Mouse (Mus musculus) CH12.LX (cell line): Measurements from ENCODE around the gene Gm5565. TPM values are rescaled to one million over a fixed set of nuclear protein-coding genes. Genes with fewer than 3 reads are reported as not detected.
"Not testable (repeated sequence)": the region's sequence is repeated elsewhere in the genome, so short reads cannot be mapped to it uniquely, and the experiment has no call there.

Experiments
- DNase-seq: peaks from one replicate; pipeline ENCODE4 v3.0.0-alpha.2; 2013; ENCODE audit errors: extremely low read depth
- H3K27ac ChIP-seq: 2 replicates; pipeline ENCODE4 v1.5.1; 2012; ENCODE audit warnings: low read depth, mild to moderate bottlenecking, control low read depth, moderate library complexity; ENCODE audit not compliant: insufficient read depth
- H3K27me3 ChIP-seq: replicated peaks from 2 replicates; pipeline ENCODE3; 2012; ENCODE audit warnings: inconsistent platforms
- H3K36me3 ChIP-seq, 2 experiments: replicated peaks in 1 of 2; 2 replicates each; pipeline versions ENCODE3 to v1.6.1; 2012; ENCODE audit warnings: inconsistent platforms in 1 of 2, low read length in 1 of 2, mild to moderate bottlenecking in 1 of 2, mixed read lengths in 1 of 2, moderate library complexity in 1 of 2; ENCODE audit not compliant: control insufficient read depth in 1 of 2, insufficient read depth in 1 of 2
- H3K4me1 ChIP-seq, 2 experiments: 2 replicates each; pipeline ENCODE4 v1.6.1; 2012; ENCODE audit warnings: inconsistent platforms in 1 of 2, moderate library complexity in 1 of 2; ENCODE audit not compliant: insufficient read depth in 2 of 2, control insufficient read depth in 1 of 2
- H3K4me2 ChIP-seq: 2 replicates; pipeline ENCODE4 v1.6.1; 2012; ENCODE audit warnings: low read depth, mild to moderate bottlenecking, control low read depth; ENCODE audit not compliant: poor library complexity, insufficient read depth, severe bottlenecking
- H3K4me3 ChIP-seq, 3 experiments: fragments of 150-350 bp in 1 of 3; sonication (generic) in 1 of 3; replicated peaks in 1 of 3; 2 replicates each; pipeline versions ENCODE3 to v1.5.1; 2011 to 2012; ENCODE audit warnings: low read depth in 2 of 3, low read length in 2 of 3, mild to moderate bottlenecking in 2 of 3, moderate library complexity in 2 of 3, control low read depth in 1 of 3, improper control_type of control experiment in 1 of 3, inconsistent platforms in 1 of 3, mixed read lengths in 1 of 3; ENCODE audit not compliant: poor library complexity in 1 of 3
- H3K79me2 ChIP-seq: replicated peaks from 2 replicates; pipeline ENCODE4 v1.6.1; 2012; ENCODE audit warnings: mild to moderate bottlenecking, moderate library complexity; ENCODE audit not compliant: control insufficient read depth, poor library complexity, insufficient read depth, severe bottlenecking; ENCODE audit errors: extremely low read depth
- H3K9ac ChIP-seq: 2 replicates; pipeline ENCODE4 v1.6.1; 2012; ENCODE audit warnings: low read depth, mild to moderate bottlenecking, control low read depth, moderate library complexity; ENCODE audit not compliant: insufficient read depth
- H3K9me3 ChIP-seq: replicated peaks from 2 replicates; pipeline ENCODE3; 2012; ENCODE audit warnings: low read length, inconsistent platforms, mixed read lengths
- CTCF ChIP-seq, 2 experiments: IDR thresholded peaks in 1 of 2; conservative IDR thresholded peaks in 1 of 2; 2 replicates each; pipeline ENCODE4 v1.5.1; 2011 to 2012; ENCODE audit warnings: low read depth in 2 of 2, low read length in 2 of 2, improper control_type of control experiment in 1 of 2, inconsistent platforms in 1 of 2, mild to moderate bottlenecking in 1 of 2, moderate library complexity in 1 of 2
- E2F4 ChIP-seq: IDR thresholded peaks from 2 replicates; pipeline ENCODE4 v1.6.1; 2011; ENCODE audit warnings: low read depth, low read length, improper control_type of control experiment; ENCODE audit not compliant: insufficient replicate concordance
- EP300 ChIP-seq: IDR thresholded peaks from 2 replicates; pipeline ENCODE4 v1.6.1; 2011; ENCODE audit warnings: low read length, improper control_type of control experiment
- GABPA ChIP-seq: IDR thresholded peaks from 2 replicates; pipeline ENCODE4 v1.6.1; 2012; ENCODE audit warnings: low read depth, low read length, improper control_type of control experiment, inconsistent platforms; ENCODE audit not compliant: insufficient replicate concordance
- IRF4 ChIP-seq: IDR thresholded peaks from 2 replicates; pipeline ENCODE4 v1.6.1; 2014; ENCODE audit warnings: low read depth, mild to moderate bottlenecking, inconsistent platforms, low read length, improper control_type of control experiment
- JUN ChIP-seq: IDR thresholded peaks from 2 replicates; pipeline ENCODE4 v1.6.1; 2011; ENCODE audit warnings: low read depth, mild to moderate bottlenecking, low read length, improper control_type of control experiment, moderate library complexity; ENCODE audit not compliant: insufficient read depth
- JUND ChIP-seq: conservative IDR thresholded peaks from 2 replicates; pipeline ENCODE4 v1.6.1; 2011; ENCODE audit warnings: low read depth, low read length, improper control_type of control experiment
- KAT2A ChIP-seq: IDR thresholded peaks from 2 replicates; pipeline ENCODE4 v1.6.1; 2012; ENCODE audit warnings: low read length, improper control_type of control experiment, inconsistent platforms; ENCODE audit not compliant: insufficient replicate concordance
- MAFK ChIP-seq: IDR thresholded peaks from 2 replicates; pipeline ENCODE4 v1.6.1; 2011; ENCODE audit warnings: low read length, improper control_type of control experiment; ENCODE audit not compliant: insufficient replicate concordance
- RAD21 ChIP-seq: IDR thresholded peaks from 2 replicates; pipeline ENCODE4 v1.6.1; 2011; ENCODE audit warnings: low read depth, mild to moderate bottlenecking, low read length, improper control_type of control experiment, moderate library complexity
- SMC3 ChIP-seq: IDR thresholded peaks from 2 replicates; pipeline ENCODE4 v1.6.1; 2011; ENCODE audit warnings: low read depth, low read length, improper control_type of control experiment
- USF2 ChIP-seq: conservative IDR thresholded peaks from 2 replicates; pipeline ENCODE4 v1.6.1; 2011; ENCODE audit warnings: low read depth, low read length, improper control_type of control experiment
- ZMIZ1 ChIP-seq: IDR thresholded peaks from 2 replicates; pipeline ENCODE4 v1.6.1; 2012; ENCODE audit warnings: low read depth, mild to moderate bottlenecking, inconsistent platforms, low read length, improper control_type of control experiment
- dilution Hi-C: fragments of 300-500 bp; cut with MboI; formaldehyde crosslinking; loops from 2 replicates; pipeline ENCODE4 v1.14.3; 2020; ENCODE audit warnings: low sequenced_read_pairs; ENCODE audit not compliant: extremely low pct_unique_long_range_greater_than_20kb, extremely low pct_ligation_motif_present
- in situ Hi-C: fragments of 300-500 bp; cut with MboI; formaldehyde crosslinking; loops from 3 replicates; pipeline ENCODE4 v1.14.3; 2019; ENCODE audit warnings: low sequenced_read_pairs, low pct_ligation_motif_present, low pct_unique_long_range_greater_than_20kb, mixed read lengths
- polyA plus RNA-seq: library from polyadenylated mRNA; unstranded; fragments of >175 nt; gene quantifications from 2 replicates; pipeline ENCODE4 v1.2.1, GENCODE M21; 2012; ENCODE audit warnings: low read depth; ENCODE audit not compliant: insufficient read length
- total RNA-seq, 2 experiments: library from RNA; depleted of rRNA; stranded (reverse); fragments of 300-350 nt in 1 of 2; fragments of >200 nt in 1 of 2; gene quantifications; 2 replicates each; pipeline ENCODE4 v1.2.3; 2012 to 2014

Gm5565 gene
- total and polyA plus RNA-seq, 3 experiments: not detected

DNA sequence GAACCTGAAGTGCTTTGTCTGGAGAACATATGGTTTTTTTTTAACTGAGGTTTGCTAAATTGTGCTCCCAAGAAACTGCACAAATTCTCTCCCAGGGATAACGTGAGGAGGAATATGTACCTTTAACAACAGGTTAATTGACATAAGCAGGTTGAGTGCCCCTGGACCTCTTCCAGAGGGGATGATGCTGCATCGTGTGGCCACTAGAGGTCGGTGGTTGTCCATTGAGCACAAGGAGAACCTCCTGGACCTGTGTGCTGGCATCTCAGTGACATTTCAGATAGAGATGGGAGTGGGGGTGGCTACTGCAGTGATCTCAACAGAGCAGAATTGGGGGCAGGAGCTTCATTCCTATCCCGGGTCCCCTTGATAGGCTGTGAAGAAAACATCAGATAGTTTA is 12.4 kb upstream of the Gm5565 start:
- H3K27ac ChIP-seq, H3K4me3 ChIP-seq, H3K27me3 ChIP-seq, dilution Hi-C loops, H3K36me3 ChIP-seq, H3K4me1 ChIP-seq, H3K4me2 ChIP-seq, in situ Hi-C loops, H3K9me3 ChIP-seq, H3K9ac ChIP-seq, H3K79me2 ChIP-seq: not testable (repeated sequence)
- TF ChIP-seq SMC3 (peak; percentile 20; the same call in 1 of the 2 replicates), RAD21 (peak; percentile 34), CTCF (conservative IDR thresholded peaks at IDR 0.05 in 1 of 2, IDR thresholded peaks at IDR 0.05 in 1 of 2; ENCODE audit: low read depth in 2 of 2, low read length in 2 of 2) (peak; percentile 30 to 52; a peak in 2 of 4 replicates)
- peak; percentile 24 for DNase-seq

DNA sequence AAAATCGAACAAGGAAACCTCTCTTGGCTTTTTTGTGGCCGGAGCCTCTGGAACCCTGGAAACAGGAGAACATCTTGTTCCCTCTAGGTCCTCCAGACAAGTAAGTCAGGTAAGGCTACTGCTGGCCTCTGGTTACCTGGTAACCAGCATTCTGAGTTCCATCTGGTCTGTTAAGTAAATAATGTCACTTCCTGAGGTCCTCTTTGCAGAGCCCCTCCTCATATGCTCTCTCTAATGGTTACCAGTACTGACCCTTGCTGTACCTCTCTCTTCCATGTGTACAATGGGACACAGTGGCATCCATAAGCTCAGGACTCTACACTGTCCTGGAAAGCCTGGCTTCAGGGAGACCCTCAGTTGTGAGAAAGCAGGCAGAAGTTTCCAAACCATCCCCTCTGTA is 10.3 kb upstream of the Gm5565 start, which contains the start of gene Gm6309:
Gene Gm6309, minus strand, starts transcription at position 101 of the 400 bp plus-strand sequence.
- H3K36me3 ChIP-seq, H3K9me3 ChIP-seq, H3K4me1 ChIP-seq, H3K27me3 ChIP-seq, H3K4me3 ChIP-seq, in situ Hi-C loops, H3K27ac ChIP-seq, H3K9ac ChIP-seq, dilution Hi-C loops, H3K79me2 ChIP-seq, H3K4me2 ChIP-seq, DNase-seq: not testable (repeated sequence)

DNA sequence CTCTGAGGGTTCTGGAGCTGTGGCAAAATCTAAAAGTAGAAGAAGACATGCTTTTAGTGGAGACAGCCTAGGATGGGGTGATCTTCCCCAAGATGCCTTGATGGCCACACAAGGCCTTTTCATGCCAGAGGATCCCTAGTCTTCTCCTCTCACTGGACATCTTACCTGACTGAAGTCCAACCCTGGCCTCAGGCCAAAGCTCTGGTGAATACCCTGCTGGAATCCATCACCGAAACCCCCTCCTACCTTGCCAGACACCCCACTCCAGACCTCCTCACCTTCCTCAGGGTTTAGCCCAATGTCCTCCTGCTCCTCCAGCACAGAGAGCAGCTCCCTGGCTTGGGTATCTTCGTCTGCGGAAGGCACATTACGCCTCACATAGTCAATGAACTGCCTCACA is 2.0 kb downstream of the Gm5565 start:
- H3K4me3 ChIP-seq, H3K79me2 ChIP-seq, H3K27ac ChIP-seq, H3K36me3 ChIP-seq, in situ Hi-C loops, H3K4me1 ChIP-seq, dilution Hi-C loops, H3K9me3 ChIP-seq, H3K4me2 ChIP-seq, H3K9ac ChIP-seq, DNase-seq, H3K27me3 ChIP-seq: not testable (repeated sequence)

GRCm38 (mm10) chr5:146150454-146150853 is 9.9 kb downstream of the Gm5565 start:
- Histone ChIP-seq H3K4me3 (no peak overlapping the region), H3K9me3 (no peaks in the 10 kb centered on the region), H3K9ac (no peak overlapping the region), H3K4me2 (no peak overlapping the region), H3K27me3 (peaks cover 3% of the 10 kb centered on the region), H3K27ac (no peak overlapping the region), H3K4me1 (peaks cover 0 to 7% of the 10 kb centered on the region in 2 experiments; a peak in 2 of 4 replicates), H3K79me2 (no peaks in the 10 kb centered on the region), H3K36me3 (no peaks in the 10 kb centered on the region)
- peak; percentile 58 for DNase-seq
- dilution Hi-C loops: no loop called here
- in situ Hi-C loops: no loop called here
- peak; percentile 79 for TF ChIP-seq IRF4
- no peak for TF ChIP-seq ZMIZ1
- TF ChIP-seq E2F4: no peak
- no peak for TF ChIP-seq GABPA
- peak; percentile 84 for TF ChIP-seq EP300
- no peak for TF ChIP-seq MAFK
- TF ChIP-seq USF2: no peak
- no peak for TF ChIP-seq KAT2A
- TF ChIP-seq JUND: peak; percentile 74
- 0 out of 2 replicates have a peak, but pooled peaks have one; percentile 32 for TF ChIP-seq JUN
